Mouse (Mus musculus): ENCODE results near the gene March1. TPM values are rescaled to one million over a fixed set of nuclear protein-coding genes. Genes with fewer than 3 reads are reported as not detected.

The March1 gene
- polyA plus RNA-seq, 1 experiment from 2014 or later: 0.30 TPM

DNA sequence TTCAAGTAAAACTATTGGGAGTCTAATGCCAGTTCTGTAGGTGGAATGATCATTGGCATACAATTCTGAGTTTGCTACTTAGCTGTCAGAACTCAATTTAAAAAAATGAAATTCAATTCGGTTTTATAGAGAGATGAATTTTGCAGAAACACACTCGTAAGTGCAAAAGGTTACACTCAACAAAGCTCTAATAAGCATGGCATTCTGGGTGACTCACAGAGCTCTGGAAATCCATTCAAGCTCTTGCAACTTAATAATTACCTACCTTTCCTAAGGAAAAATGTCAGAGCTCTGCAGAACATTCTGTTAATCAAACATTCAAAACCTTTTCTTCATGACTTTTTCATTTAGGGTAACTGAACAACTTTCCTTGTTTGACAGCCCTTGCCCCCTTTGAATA, 591.9 kb downstream of the March1 start:
- no peaks in the 10 kb centered on the region for H3K4me1 ChIP-seq (replicated peaks; ENCODE audit: insufficient read depth, low read length)
- DNase-seq (ENCODE audit: low spot score) (no peak), ATAC-seq (replicated peaks; ENCODE audit: low FRiP score, low read depth) (no peak)
- no peaks in the 10 kb centered on the region for H3K9me3 ChIP-seq (replicated peaks; ENCODE audit: low read length)
- no peak overlapping the region for H3K4me3 ChIP-seq (replicated peaks; ENCODE audit: low read depth, low read length)
- H3K9ac ChIP-seq (ENCODE audit: low read depth, low read length): no peak overlapping the region
- no peak overlapping the region for H3K27ac ChIP-seq
- no peaks in the 10 kb centered on the region for H3K36me3 ChIP-seq (ENCODE audit: insufficient read depth, low read length)
- TF ChIP-seq CTCF (IDR thresholded peaks at IDR 0.05; ENCODE audit: low read depth): no peak
- no peak overlapping the region for H3K4me2 ChIP-seq (ENCODE audit: low read length)
- WGBS: 59% methylated on average over 2 of the region's 2 CpGs
- no peaks in the 10 kb centered on the region for H3K27me3 ChIP-seq (ENCODE audit: insufficient read depth, low read length)

DNA sequence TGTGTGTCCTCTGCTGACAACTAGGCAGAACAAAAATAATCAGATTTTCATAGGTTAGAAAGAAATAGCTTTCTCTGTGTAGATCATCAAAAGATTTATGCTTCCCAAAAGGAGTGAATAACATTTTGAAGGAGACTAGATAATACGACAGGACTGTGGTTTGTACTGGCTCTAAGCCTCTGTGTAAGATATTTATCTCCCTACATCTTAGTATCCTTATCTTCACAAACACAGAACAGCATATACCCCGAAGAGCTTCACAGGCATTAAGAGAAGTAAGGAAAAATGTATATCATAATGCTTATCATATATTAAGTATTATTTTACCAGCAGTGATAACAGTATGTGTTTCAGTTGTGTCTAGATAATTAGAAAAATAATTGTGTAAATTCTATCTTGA, 592.6 kb downstream of the March1 start:
- no peak for ATAC-seq (replicated peaks; ENCODE audit: low FRiP score, low read depth)
- Histone ChIP-seq H3K36me3 (ENCODE audit: insufficient read depth, low read length) (no peaks in the 10 kb centered on the region), H3K9ac (ENCODE audit: low read depth, low read length) (no peak overlapping the region), H3K4me2 (ENCODE audit: low read length) (no peak overlapping the region), H3K9me3 (replicated peaks; ENCODE audit: low read length) (no peaks in the 10 kb centered on the region), H3K4me3 (replicated peaks; ENCODE audit: low read depth, low read length) (no peak overlapping the region), H3K27me3 (ENCODE audit: insufficient read depth, low read length) (no peaks in the 10 kb centered on the region), H3K4me1 (replicated peaks; ENCODE audit: insufficient read depth, low read length) (no peaks in the 10 kb centered on the region), H3K27ac (no peak overlapping the region)
- DNase-seq (ENCODE audit: low spot score): no peak
- TF ChIP-seq CTCF (IDR thresholded peaks at IDR 0.05; ENCODE audit: low read depth): no peak
- WGBS: 76% methylated on average over 2 of the region's 2 CpGs

DNA sequence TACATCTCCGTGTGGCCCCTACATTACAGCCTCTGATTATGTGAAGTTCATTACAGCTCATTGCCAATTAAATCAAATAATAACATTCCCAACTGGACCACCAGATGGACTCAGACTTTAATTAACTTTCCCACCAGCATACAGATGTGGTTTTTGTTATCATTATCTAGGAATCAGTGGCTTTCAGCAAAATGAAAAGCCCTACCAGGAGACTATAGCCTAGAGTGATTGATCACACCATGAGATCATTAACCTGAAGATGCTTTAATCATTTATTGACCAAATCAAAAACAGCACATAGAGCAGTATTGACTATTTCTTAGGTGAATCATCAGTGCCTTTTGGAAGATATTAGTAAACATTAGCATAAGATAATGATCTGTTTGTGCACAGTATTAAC, 602.3 kb downstream of the March1 start:
- 86% methylated on average over 1 of the region's 1 CpGs for WGBS
- ATAC-seq (replicated peaks; ENCODE audit: low FRiP score, low read depth) (no peak), DNase-seq (ENCODE audit: low spot score) (no peak)
- TF ChIP-seq CTCF (IDR thresholded peaks at IDR 0.05; ENCODE audit: low read depth): no peak
- H3K4me1 ChIP-seq (replicated peaks; ENCODE audit: insufficient read depth, low read length): no peaks in the 10 kb centered on the region
- H3K9ac ChIP-seq (ENCODE audit: low read depth, low read length): no peak overlapping the region
- H3K36me3 ChIP-seq (ENCODE audit: insufficient read depth, low read length): no peaks in the 10 kb centered on the region
- H3K9me3 ChIP-seq (replicated peaks; ENCODE audit: low read length): no peaks in the 10 kb centered on the region
- no peak overlapping the region for H3K27ac ChIP-seq
- H3K4me3 ChIP-seq (replicated peaks; ENCODE audit: low read depth, low read length): no peak overlapping the region
- H3K27me3 ChIP-seq (ENCODE audit: insufficient read depth, low read length): no peaks in the 10 kb centered on the region
- no peak overlapping the region for H3K4me2 ChIP-seq (ENCODE audit: low read length)

DNA sequence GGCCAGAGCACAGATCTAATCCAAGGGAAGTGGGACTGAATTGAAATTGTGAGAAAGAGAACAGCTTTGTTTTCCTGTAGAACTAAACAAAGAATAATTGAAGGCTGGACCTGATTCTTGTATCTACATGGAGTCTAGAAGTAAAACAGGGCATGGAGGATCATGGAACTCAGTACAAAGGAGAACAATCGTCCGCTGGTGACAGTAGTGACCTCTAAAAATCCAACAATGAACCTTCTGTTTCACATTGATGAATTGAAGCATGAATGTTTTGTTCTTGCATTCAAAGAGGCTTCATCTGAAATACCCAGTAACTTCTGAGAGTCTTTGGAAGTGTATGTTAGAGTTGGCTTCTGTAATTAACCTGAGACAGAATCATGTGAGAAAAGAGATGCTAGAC, 612.2 kb downstream of the March1 start:
- Histone ChIP-seq H3K27ac (no peak overlapping the region), H3K4me3 (replicated peaks; ENCODE audit: low read depth, low read length) (no peak overlapping the region), H3K27me3 (ENCODE audit: insufficient read depth, low read length) (no peaks in the 10 kb centered on the region), H3K36me3 (ENCODE audit: insufficient read depth, low read length) (no peaks in the 10 kb centered on the region), H3K9ac (ENCODE audit: low read depth, low read length) (no peak overlapping the region), H3K9me3 (replicated peaks; ENCODE audit: low read length) (no peaks in the 10 kb centered on the region), H3K4me1 (replicated peaks; ENCODE audit: insufficient read depth, low read length) (no peaks in the 10 kb centered on the region), H3K4me2 (ENCODE audit: low read length) (no peak overlapping the region)
- DNase-seq (ENCODE audit: low spot score) (no peak), ATAC-seq (replicated peaks; ENCODE audit: low FRiP score, low read depth) (no peak)
- 80% methylated on average over 2 of the region's 2 CpGs for WGBS
- no peak for TF ChIP-seq CTCF (IDR thresholded peaks at IDR 0.05; ENCODE audit: low read depth)

DNA sequence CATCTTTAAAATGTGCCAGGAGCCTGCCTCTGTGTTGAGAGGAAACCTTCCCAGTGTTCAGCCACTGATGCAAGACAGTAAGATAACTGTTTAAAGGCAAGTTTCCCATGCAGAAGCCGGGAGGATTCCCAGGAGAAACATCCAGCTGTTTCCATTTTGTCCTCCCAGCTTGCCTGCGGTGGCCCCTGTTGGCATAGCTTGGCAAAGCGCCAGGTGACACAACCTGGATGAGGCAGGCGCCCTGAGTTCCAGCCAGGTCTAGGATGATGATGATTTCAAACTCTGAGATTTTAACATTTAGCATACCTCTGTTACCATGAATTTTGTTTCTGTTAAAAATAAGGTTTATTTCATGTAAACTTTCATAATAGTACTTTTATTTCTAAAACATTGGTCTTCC, 651.8 kb downstream of the March1 start:
- Histone ChIP-seq H3K36me3 (ENCODE audit: insufficient read depth, low read length) (no peaks in the 10 kb centered on the region), H3K4me2 (ENCODE audit: low read length) (no peak overlapping the region), H3K27me3 (ENCODE audit: insufficient read depth, low read length) (no peaks in the 10 kb centered on the region), H3K4me1 (replicated peaks; ENCODE audit: insufficient read depth, low read length) (no peaks in the 10 kb centered on the region), H3K27ac (no peak overlapping the region), H3K4me3 (replicated peaks; ENCODE audit: low read depth, low read length) (no peak overlapping the region), H3K9me3 (replicated peaks; ENCODE audit: low read length) (no peaks in the 10 kb centered on the region), H3K9ac (ENCODE audit: low read depth, low read length) (no peak overlapping the region)
- ATAC-seq (replicated peaks; ENCODE audit: low FRiP score, low read depth) (no peak), DNase-seq (ENCODE audit: low spot score) (no peak)
- 57% methylated on average over 4 of the region's 4 CpGs for WGBS
- no peak for TF ChIP-seq CTCF (IDR thresholded peaks at IDR 0.05; ENCODE audit: low read depth)

DNA sequence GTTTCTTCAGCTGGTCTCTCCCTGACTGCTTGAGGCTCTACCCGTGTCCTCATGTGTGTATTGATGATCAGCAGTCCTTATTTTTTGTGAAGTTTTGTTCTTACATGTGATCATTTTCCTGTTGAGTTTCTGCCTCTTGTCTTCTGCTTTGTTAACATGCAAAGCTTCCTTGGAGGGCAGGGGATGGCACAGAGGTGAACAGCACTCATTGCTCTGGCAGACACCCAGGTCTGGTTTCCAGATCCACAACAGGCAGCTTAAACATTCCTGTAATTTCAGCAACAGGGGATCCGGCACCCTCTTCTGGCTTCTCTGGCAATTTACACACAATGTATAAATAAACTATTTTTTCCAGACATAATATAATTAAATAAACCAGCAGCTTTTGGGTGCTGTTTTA, 652.4 kb downstream of the March1 start:
- WGBS: 82% methylated on average over 2 of the region's 2 CpGs
- 0 out of 2 replicates have a peak, but pooled peaks have one; percentile 6 for TF ChIP-seq CTCF (IDR thresholded peaks at IDR 0.05; ENCODE audit: low read depth)

DNA sequence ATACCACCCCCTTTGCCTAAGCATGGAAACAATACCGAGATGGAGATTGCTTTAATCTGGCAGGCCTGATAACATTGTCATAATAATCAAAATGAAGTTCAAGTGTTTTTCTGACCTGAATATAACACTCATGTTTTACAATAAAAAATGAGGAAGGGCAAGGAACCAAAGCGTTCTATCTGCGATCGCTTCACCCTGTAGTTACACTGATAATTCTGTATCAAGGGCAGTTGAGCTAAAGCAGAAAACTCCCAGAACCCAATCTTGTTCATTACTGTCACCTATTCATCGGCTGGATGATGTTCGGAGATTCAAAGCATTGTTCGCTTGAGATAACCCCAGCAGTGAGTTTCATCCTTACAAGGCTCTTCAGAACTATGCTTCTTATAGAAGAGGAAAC, 700.1 kb downstream of the March1 start:
- TF ChIP-seq CTCF (IDR thresholded peaks at IDR 0.05; ENCODE audit: low read depth): no peak
- H3K9ac ChIP-seq (ENCODE audit: low read depth, low read length): no peak overlapping the region
- no peak overlapping the region for H3K4me3 ChIP-seq (replicated peaks; ENCODE audit: low read depth, low read length)
- no peaks in the 10 kb centered on the region for H3K9me3 ChIP-seq (replicated peaks; ENCODE audit: low read length)
- ATAC-seq (replicated peaks; ENCODE audit: low FRiP score, low read depth): no peak
- 91% methylated on average over 7 of the region's 7 CpGs for WGBS
- no peaks in the 10 kb centered on the region for H3K36me3 ChIP-seq (ENCODE audit: insufficient read depth, low read length)
- H3K4me2 ChIP-seq (ENCODE audit: low read length): no peak overlapping the region
- no peak for DNase-seq (ENCODE audit: low spot score)
- no peaks in the 10 kb centered on the region for H3K27me3 ChIP-seq (ENCODE audit: insufficient read depth, low read length)
- H3K27ac ChIP-seq: no peak overlapping the region
- no peaks in the 10 kb centered on the region for H3K4me1 ChIP-seq (replicated peaks; ENCODE audit: insufficient read depth, low read length)

More for the DNA sequence above, 652.4 kb downstream of the March1 start:
- Histone ChIP-seq H3K4me3 (replicated peaks; ENCODE audit: low read depth, low read length) (no peak overlapping the region), H3K27ac (no peak overlapping the region), H3K4me1 (replicated peaks; ENCODE audit: insufficient read depth, low read length) (no peaks in the 10 kb centered on the region), H3K27me3 (ENCODE audit: insufficient read depth, low read length) (no peaks in the 10 kb centered on the region), H3K9ac (ENCODE audit: low read depth, low read length) (no peak overlapping the region), H3K36me3 (ENCODE audit: insufficient read depth, low read length) (no peaks in the 10 kb centered on the region), H3K9me3 (replicated peaks; ENCODE audit: low read length) (no peaks in the 10 kb centered on the region), H3K4me2 (ENCODE audit: low read length) (no peak overlapping the region)
- no peak for DNase-seq (ENCODE audit: low spot score)
- ATAC-seq (replicated peaks; ENCODE audit: low FRiP score, low read depth): no peak

Data from kidney, postnatal 0 days (tissue).